Mouse (Mus musculus) bone marrow, adult 2 months (tissue): Measurements from ENCODE around the gene Slc35f4.

Experiments
- CTCF ChIP-seq: fragments of 200-500 bp; IDR thresholded peaks from 2 replicates; pipeline ENCODE4 v1.5.1; 2011; ENCODE audit warnings: low read length, control low read depth; ENCODE audit not compliant: control insufficient read depth, insufficient read depth
- POLR2A ChIP-seq: fragments of 200-500 bp; IDR thresholded peaks from 2 replicates; pipeline ENCODE4 v1.6.1; 2011; ENCODE audit warnings: low read depth, mild to moderate bottlenecking, control low read depth, low read length, borderline replicate concordance; ENCODE audit not compliant: control insufficient read depth

- TF ChIP-seq CTCF = no peak
- no peak for TF ChIP-seq POLR2A
These were observed 170.3 kb downstream of the Slc35f4 start for GRCm38 (mm10) chr14:49355561-49355960.
